Mouse (Mus musculus) naive thymus-derived CD4-positive, alpha-beta T cell, adult 2 months (primary cell): ENCODE results near the gene Sec23b.

Experiments
- DNase-seq: peaks from one replicate; pipeline ENCODE4 v3.0.0-alpha.2; 2011; ENCODE audit warnings: low read depth

Sec23b gene

DNA sequence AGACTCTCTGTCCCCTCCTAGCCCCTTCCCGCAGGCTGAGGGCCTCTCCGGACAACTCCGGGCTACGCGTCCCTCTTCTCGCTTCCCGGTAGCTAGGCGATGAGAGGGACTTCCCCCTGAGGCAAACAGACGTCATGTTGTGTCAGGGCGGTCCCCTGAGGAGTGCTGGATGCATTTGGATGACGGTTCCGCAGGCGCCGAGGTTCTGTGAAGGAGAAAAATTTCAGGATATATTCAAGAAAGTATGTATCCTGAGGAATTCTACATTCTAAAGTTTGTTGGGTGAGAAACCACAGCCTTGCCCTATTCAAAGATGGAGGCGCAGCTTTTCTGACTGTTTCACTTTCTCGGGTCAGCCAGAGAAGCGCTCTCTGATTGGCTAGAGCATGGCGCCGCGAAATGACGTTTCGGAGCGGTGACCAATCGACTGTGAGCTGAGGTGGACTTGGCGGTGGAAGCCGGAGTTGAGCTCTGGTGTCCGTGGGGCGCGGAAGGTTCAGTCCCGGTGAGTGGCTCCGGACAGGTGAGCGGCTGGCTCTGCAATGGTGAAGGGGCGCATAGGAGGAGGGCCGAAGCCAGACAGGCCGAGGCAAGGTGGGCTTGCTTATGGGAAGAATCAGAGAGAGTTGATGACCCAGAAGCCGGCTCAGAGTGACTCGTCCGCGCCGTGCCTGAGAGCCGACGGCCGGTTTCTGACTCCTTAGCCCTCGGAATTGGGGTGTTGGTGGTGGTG lies at the start of gene Sec23b:
TSS of gene Sec23b (plus strand) at position 410 of the 733 bp plus-strand sequence.
- peak; percentile 97 for DNase-seq

DNA sequence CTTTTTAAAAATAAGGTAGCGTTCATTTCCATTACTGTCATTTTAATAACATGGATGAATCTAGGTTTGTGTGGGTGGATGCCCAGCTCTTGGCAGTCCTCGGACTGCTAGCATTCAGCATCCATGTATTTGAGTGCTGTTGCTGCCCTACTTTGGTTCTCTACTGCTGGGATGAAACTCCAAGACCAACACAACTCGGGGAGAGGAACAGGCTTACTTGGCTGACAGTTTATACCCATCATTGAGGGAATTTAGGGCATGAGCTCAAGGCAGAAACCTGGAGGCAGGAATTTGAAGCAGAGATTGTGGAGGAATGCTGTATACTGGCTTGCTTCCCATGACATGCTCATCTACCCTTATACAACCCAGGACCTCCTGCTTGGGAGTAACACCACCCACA lies 41.4 kb upstream of the Sec23b start:
- DNase-seq = no peak

DNA sequence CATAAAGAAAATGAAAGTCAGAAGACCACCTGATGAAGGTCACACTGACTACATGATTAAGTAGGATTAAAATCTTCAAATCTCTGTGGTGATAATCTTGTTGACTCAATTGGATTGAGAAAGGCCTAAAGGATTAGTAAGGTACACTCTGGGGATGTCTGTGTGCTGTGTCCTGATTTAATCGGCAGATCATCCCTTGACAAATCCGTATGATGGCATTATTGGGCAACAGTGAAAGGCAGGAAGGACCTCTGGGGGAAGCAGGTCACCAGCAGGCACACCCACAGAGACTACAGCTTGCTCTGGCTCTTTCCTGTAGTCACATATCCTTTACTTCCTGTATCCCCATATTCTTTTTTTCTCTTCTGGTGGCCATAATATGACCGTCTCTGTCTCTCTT lies 36.3 kb upstream of the Sec23b start:
- DNase-seq = no peak

DNA sequence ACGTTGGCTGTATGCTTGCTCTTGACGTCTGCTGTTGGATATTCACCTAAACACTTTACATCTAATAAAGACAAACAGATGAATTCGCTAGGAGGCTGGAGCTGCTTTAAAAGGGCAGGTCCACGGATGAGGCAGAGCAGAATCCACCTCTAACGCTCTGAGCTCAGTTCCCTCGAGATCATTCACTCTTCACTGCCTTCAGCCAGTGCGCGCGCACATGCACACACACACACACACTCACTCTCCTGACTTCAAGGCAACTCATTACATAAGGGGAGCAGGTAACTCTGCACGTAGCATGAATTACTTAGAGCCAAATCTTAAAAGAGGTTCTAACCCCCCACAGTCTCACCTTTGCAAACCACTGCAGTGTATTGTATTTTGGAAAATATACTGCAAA lies 30.2 kb upstream of the Sec23b start:
- DNase-seq = peak; percentile 10

DNA sequence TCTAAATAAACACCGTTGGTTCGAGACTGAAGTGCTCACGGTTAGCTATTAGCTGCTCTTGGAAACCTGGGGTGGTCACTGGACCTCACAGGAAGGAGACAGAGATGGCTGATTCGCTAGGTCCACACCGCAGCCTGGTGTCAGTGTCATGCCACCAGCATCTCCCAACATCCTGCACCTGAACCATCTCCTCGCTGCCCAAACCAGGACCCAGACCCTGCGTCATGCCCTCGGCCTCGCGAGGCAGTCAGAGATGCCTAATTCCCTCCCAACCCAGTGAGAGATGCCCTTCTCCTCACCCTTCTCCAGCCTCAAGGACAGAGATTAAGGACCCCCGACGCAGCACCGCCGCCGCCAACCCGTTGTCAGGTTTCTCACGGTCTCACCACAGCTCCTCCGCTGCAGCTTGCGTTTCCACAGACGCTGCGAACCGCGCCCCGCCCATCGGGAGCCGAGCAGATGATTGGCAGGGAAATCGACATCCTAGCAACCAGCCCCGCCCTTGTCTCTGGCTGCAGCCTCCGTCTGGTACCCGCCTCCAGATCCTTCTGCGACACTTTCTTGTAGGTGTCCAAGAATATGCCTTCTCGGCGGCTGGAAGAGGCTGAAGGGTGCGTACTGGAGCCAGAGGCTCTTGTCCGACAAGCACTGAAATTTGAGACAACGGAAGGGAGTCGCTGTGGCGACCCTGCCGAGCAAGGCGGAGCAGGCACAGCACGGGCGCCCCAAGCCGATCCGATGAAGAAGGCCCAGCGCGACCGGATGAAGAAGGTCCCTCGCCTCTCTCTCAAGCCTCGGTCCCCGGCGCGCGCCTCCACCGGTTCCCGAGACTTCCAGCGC lies 28.8 kb upstream of the Sec23b start, which contains the start of the genes Dzank1 and Polr3f:
TSS of gene Dzank1 (minus strand) at position 434 of the 840 bp plus-strand sequence.
TSS of gene Polr3f (plus strand) at position 738 of the 840 bp plus-strand sequence.
- peak; percentile 99 for DNase-seq

DNA sequence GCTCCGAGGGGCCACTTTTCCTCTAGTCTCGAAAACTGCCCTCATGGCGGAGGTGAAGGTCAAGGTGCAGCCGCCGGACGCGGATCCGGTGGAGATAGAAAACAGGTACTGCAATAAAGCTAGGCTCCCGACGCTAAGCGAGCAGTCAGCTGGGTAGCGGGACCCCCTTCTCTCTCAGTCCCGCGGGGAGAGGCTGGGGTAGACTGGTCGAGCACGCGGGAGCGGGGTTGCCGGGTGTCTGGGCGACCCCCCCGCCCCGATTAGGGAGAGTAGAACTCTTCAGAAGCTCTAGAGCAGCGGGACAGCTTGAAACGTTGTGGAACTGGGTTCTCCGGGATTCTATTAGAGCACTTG lies 28.2 kb upstream of the Sec23b start:
- no peak for DNase-seq

DNA sequence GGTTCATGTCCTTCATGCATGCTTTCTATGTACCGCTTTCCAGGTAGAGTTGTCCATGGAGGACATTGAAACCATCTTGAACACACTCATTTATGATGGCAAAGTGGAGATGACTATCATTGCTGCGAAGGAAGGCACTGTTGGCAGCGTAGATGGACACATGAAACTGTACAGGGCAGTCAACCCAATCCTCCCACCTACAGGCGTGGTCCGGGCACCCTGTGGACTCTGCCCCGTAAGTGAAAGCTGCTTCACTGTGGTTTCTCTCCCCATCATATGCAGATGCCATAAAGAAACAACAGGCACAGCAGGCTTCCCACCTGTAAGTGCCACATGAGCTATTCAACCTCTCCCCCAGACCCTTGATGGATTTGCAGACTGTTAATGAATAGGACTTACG lies 18.9 kb upstream of the Sec23b start:
- no peak for DNase-seq

DNA sequence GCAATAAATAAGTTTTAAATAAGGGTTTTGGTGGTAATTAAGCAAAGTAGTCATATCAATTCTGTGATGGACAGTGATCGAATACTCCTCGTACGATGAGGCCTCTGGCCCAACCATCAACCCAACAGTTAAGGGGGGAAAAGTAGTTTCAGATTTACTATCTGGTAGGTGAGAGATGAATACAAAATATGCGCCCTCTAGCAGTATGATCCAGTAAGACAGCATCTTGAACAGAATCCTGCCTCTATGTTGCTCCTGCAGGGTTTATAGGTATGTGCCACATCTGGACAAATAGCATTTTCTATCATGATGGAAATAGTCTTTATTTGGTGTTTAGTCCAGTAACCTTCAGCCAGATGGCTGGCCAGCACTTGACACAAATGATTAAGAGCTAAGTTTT lies 14.8 kb upstream of the Sec23b start:
- DNase-seq = peak; percentile 28

DNA sequence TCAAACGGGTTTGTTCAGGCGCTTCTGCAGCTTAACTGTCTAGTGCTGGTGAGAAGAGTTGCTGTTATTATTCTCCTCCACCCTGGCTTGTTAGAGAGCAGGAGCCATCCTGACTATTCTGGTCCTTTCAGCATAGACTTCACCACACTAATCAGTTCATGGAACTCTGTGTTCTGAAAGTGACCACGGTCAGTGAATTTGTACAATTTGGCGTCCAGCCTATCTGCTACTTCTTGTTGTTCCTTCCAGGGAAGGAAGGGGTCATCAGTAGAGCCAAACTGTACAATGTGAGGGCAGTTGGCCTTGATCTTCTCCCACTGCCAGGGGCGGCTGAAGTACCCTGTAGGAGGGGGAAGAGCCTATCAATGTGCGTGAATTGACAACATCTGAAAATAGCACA lies 12.4 kb upstream of the Sec23b start:
- DNase-seq = no peak

DNA sequence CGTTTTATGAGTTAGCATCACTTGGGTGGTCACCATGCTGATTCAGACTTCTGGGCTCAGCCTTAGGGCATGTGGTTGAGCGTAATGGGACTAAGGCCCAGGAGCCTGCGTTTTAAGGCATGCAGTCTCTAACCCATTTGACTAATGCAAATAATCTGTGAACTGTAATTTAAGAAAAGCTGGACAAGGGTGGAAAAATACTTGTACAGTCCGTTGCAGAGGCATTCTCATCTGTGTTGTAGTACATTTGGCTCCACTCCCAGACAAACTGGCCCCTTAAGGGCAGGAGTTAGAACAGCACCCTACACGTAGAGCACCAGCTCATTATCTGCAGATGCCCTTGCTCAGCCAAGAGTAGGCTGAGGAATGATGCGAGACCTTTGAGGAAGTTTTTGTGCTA lies 11.4 kb upstream of the Sec23b start:
- DNase-seq = no peak

DNA sequence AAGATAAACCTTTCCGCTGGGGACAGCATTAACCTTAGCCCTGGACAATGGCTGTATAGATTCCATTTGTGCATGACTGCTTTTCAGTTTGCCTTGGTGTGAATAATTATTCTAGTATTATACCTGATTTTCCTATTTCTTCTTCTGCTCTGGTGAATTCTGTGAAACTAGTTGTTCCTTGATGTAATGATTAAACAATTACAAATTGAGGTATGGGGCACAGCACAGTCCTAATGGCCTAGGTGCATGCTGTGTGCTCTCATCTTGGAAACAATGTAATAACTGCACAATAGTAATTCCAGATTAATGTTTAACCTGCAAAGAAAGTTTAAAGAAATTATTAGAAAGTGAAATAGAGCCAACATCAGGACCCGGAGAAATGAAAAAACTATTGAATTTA lies 11.0 kb upstream of the Sec23b start:
- no peak for DNase-seq

DNA sequence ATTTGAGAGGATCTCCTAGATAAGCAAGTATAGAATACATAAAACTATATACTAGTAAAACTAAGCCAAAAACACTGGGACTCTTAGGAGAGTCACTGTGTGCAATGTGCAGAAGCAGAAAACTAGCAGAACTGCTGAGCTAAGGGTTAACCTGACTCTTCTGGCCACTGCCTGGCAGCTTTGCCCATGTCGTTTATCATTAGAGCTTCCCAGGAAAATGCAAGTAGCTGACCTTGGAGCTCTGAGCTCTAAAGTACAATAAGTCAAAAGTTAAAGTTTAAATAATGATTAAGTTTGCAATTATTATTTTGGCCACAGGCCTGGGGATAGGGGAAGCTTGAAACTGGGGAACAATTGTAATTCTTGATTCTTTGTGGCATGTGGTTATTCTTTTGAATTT lies 10.5 kb upstream of the Sec23b start:
- no peak for DNase-seq

DNA sequence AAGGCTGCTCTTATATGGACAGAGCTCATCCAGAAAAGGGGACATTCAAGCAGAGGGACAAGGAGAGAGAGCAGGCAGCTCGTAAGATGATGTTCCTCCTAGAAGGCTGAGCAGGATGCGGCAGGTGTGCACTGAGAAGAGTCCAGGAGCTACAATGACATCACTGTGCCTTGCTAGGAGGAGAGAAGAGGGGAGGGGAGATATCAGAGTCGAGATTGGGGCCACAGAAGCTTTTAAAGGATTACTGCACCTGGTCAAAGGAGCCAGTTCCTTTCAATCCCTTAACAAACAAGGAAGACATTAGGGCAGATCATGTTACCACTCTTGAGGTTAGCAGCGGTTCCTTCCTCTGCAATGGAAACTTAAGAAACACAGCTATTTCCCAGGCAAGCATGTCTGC lies 8.5 kb upstream of the Sec23b start:
- no peak for DNase-seq

DNA sequence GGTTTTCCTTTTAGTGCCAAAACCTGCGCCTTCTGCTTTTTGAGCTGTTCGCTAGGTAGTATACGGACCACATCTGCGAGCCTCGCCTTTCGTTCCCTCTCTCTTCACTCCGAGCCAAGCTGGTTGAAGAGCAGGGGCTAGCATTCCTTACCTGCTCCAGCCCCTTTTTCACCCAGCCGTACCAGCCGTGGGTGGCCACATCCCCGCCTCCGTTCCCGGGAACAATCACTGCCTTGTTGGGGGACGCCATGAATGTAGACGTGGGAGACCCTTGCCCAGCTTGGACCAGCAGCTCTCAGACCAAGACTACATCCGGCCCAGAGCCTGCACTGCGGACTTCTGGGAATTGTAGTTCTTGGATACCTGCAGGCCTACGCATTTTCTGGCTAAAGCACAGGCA lies 5.5 kb upstream of the Sec23b start, which contains the start of gene Rbbp9:
TSS of gene Rbbp9 (minus strand) at position 341 of the 400 bp plus-strand sequence.
- peak; percentile 69 for DNase-seq

DNA sequence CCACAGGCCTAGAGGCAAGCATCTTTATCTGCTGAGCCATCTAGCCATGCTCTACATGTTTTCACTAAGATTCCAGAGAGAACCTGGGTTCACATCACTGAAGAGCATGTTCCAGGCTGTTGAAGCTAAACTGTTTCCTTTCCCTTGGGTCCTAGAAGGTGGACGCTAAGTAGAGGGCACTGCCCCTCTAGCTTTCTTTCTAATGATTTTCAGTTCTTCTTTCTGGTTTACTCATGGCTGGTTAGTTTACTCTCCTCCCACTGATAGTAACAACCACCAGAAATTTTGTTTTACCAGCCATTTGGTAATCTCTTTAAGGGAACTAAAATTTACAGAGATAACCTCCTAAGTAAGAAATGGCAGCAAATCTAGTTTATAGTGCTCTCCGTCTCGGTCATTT lies 2.1 kb upstream of the Sec23b start:
- no peak for DNase-seq

DNA sequence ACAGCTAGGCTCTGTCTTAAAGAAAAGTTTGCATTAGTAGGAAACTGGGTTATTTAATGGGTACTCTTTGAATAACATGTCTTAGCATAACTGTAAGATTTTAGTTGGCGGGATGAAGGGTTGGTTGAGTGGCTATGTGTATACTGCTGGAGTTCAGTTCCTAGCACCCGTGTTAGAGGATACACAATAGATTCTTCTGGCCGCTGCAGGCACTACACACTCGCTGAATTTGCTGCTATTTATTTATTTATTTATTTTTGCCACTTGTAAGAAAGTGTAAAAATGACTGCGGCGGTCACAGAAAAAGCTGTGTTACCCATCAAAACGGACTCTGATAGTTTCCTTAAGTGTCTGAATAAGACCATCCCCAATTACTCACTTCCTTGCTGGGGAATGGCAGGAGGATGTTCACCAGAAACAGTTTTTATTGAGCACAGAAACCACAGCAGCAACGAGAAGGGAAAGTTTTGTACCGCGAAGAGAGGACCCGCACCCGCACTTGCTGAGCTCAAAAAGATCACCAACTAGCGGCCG lies 676 bp upstream of the Sec23b start:
- DNase-seq = no peak

DNA sequence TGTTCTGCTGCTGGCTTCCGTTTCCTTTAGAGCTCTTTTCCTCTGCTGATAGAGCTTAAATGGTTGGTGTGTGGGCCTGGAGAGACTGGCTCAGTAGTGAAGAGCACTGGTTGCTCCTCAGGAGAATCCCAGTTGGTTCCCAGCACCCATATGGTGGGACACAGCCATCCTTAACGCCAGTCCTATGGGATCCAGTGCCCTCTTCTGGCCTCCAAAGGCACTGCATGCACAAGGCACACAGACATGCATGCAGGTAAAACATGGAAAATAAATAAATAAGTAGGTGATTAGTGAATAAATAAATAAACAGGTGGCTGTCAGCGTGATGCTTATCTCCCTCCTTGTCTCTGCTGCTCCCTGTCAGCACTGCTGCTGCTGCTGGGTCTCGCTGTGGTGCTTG lies 32.7 kb downstream of the Sec23b start:
- DNase-seq = no peak

DNA sequence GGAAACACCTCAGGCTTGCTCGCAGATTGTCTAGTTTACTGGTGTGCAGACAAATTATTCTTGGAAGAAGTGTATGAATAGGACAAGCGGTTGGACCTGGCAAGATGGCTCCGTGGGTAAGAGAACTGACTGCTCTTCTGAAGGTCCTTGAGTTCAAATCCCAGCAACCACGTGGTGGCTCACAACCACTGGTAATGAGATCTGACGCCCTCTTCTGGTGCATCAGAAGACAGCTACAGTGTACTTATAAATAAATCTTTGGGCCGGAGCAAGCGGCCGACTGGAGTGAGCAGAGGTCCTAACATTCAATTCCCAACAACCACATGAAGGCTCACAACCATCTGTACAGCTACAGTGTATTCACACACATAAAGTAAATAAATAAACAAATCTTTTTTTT lies 37.0 kb downstream of the Sec23b start:
- DNase-seq = peak; percentile 23

DNA sequence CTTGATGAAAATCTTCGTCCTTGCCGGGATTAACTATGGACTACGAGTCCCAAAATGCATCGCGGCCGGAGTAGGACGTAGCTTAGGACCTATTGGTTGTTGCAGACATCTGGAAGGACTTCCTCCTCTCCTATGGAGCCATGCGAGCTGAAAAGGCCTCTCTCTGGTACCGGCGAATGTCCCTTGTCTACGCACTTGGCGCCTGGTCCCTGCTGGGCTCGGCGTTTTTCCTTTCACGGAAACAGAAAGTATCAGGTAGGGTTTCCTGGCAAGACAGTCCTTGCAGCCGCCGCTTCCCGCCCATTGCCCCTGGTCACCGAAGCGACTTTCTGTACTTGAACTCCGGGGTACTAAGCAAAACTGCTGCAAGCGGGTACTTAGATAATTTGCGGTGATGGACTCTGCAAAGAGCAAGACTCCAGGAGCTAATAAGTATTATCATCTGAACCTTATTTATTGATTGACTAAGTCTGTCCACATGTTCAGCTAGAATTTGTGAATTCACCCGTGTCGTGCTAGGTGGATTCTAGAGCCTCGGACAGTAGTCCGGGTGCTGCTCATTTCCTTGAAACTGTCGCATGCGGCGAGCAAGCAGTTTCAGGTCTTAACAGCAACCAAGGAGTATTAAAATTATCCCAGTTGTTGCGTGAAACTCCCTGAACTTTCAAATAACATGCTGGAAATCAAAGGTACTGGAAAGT lies 38.1 kb downstream of the Sec23b start, which contains the start of gene Smim26:
TSS of gene Smim26 (plus strand) at position 104 of the 701 bp plus-strand sequence.
- peak; percentile 80 for DNase-seq

DNA sequence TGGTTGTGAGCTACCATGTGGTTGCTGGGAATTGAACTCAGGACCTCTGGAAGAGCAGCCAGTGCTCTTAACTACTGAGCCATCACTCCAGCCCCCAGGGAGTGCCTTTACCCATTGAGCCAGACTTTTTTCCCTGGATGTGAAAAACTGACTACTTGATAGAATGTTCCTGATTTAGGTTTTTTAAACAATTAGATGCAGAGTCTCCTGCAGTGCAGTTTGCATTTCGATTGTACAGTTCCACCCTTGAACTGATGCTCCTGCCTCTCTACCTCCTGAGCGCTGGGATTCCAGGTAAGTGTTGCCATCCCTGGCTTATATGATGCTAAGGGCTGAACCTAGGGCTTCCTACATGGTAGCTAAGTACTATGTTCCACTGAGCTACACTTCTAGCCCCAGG lies 42.0 kb downstream of the Sec23b start:
- DNase-seq = no peak

DNA sequence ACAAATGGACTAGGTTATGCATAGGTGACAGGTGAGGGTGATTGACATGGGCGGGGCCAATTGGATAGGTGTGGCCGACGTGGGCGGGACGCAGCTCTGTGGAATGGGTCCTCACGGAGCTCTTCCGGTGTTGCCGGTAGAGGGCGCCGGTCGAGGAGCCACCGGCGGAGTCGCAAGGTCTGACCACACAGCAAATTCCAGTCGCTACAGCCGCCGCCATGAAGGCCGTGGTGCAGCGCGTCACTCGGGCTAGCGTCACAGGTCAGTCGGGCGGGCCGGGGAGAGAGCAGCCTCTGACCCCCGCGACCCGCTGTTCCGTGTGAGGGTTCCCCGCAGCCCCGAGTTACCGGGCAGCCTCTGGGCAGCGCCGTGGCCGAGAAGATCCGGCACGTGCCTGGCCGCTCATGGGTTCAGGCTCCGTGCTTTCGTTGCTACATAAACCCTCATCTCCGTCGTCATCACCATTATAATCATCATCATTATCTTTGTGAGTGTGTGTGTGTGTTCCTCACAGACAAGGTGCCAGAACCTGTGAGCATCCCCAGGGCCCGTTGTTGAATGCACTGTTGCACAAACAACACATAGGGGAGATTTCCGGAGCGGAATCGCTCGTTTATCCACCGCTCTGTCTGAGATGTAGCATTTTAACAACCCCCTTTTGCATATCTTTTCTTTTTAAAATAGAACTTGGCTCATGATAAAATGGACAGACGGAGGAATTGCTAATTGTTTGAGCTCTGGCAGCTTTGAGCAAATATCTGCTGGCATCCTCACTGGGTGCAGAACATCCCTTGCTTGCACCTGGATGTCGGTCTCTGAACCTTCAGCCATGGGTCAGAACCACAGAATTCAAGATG lies 44.0 kb downstream of the Sec23b start, which contains the start of gene Dtd1:
TSS of gene Dtd1 (plus strand) at position 67 of the 857 bp plus-strand sequence.
- peak; percentile 91 for DNase-seq
